Mouse (Mus musculus): ENCODE measurements around the gene H2-DMa.

Gene H2-DMa

DNA sequence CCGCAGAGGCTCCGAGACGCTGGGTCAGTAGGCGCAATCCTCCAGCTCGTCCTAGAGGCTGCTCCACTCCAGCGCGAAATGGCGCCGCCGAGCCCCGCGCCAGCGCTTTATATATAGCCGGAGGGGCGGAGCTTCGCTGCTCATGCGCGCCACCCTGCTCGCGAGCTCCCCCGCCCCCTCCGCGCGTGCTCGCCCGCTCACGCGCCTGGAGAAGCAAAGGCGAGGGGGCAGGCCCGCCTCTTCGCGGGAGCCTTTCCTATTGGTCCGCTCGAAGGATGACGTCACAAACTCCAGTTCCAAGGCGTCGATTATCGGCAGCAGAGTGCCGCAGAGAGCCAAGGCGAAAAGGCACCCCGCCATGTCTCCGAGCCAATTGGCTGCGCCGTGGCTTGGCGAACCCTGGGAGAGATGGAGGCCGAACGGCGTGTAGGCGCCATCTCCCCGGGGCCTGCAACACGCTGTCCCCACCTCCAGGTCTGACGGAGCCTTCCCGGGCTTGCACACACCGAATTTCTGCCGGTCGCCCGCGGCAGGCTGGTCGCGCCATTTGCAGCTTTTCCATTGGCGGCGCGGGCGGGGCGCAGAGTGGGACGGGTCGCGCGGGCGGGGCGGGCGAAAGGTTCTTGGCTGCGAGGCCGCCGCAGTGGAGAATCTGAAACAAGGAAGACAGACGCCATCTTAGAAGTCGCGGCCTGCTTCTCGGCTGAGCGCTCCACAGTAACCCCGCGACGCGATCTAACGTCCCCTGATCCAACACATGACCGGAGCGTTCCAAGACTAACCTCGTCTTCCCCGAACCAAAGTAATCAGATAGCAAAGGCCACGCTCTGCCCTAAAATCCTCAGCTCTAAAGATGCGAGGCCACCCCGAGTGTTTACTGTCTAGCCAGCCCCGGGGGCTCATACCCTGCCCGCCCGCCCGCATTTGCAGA is at the start of gene H2-DMa:
Gene H2-DMa, plus strand, starts transcription at position 293 of the 931 bp plus-strand sequence.
- DNase-seq (ENCODE audit: low spot score) = peak; percentile 98

DNA sequence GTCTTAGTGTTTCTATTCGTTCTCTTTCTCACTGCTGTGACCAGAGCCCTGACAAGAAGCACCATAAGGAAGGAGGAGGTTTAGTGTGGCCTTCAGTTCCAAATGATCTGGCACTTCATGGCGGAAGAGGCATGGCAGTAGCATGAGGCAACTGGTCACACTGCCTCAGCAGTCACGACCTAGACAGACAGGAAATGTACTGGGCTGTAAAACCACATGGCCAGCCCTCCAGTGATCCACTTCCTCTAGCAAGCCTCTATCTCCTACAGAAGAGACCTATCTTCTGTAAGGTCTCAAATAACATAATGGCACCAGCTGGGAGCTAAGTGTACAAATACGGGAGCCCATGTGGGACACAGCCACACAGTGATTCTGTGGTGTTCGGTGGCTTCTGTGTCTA is 47.2 kb upstream of the H2-DMa start:
- no peak for DNase-seq (ENCODE audit: low spot score)

DNA sequence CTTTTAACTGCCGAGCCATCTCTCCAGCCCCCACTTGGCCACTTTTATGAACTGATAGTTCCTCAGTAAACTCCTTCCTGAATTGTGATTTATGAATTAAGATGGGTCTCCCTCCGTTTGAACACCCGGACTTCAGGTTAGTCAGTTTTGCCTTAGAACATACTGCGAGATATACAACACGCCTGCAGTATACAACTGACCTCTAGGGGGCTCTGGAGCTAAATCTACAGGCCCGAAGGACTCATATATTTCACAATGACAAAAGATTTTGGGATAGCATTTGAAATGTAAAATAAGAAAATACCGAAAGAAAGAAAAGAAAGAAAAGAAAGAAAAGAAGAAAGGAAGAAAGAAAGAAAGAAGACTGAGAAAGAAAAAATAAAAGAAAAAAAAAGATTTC is 44.1 kb upstream of the H2-DMa start:
- DNase-seq (ENCODE audit: low spot score) = peak; percentile 58

DNA sequence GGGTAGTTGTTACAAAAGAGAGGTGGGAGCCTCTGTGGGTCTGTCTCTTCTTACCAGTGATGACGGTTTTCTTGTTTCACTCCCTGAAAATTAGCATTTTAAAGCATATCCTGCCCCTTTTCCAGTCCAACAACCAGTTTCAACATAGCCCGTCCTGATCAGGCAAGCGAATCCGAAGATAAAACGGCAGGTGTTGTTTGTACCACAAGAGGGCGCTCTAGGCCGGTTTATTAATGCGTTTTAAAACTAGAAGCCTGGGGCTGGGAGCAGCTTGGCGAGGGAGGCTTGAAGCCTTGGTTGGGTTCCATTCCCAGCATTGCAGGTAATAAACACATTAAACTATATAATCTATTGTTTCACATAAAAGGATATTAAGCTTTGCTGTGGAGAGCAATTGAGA is 41.8 kb upstream of the H2-DMa start:
- peak; percentile 67 for DNase-seq (ENCODE audit: low spot score)

DNA sequence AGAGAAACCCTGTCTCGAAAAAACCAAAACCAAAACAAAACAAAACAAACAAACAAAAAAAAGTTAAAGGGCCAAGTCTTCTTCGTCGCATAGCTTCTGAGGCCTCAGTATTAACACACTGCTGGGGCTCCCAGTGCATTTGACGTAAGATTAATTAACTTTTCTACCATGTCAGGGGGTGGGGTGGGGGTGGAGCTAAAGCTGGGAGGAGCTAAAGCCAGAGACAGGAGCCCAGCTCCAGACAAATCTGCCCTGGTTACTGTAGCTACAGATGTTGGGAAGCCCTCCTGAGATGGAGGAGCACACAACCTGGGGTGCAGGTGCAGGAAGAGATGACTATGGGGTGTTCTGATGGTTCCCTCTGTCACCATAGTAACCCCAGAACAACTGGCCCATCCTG is 41.2 kb upstream of the H2-DMa start:
- no peak for DNase-seq (ENCODE audit: low spot score)

DNA sequence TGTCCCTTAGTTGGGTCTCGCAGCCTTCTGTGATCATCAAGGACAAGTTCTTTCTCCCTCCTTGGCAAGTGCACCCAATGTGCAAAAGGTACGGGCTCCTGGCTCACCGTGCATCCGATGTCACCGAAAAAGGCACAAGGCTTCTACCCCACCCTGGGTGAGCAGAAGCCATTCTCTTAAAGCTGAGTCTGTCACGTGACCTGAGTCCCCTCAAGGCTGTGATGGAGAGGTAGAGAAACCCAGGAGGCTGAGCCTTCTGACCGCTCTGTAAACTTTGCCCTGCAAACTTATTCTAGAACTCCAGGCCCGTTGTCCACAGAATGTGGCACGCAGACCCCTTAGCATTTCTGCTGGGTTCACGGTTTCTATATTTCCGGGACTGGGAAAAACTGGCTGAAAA is 40.3 kb upstream of the H2-DMa start:
- no peak for DNase-seq (ENCODE audit: low spot score)

DNA sequence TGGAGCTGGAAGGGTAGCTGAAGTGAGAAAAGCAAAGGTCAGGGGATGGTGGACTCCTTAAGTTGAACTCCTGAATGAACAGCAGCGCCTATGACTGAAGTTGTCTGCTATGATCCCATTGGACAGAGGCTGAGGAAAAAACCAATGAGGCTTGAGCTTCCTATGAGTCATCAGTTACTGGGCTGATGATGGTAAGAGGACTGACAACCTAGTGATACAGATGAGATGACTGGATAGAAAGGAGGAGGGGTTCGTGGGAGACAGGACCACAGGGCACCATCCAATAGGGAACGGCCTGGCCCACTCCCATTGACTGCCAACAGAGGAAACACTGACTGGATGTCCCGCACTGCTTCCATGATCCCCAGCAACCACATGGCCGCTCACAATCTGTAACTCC is 39.7 kb upstream of the H2-DMa start:
- no peak for DNase-seq (ENCODE audit: low spot score)

DNA sequence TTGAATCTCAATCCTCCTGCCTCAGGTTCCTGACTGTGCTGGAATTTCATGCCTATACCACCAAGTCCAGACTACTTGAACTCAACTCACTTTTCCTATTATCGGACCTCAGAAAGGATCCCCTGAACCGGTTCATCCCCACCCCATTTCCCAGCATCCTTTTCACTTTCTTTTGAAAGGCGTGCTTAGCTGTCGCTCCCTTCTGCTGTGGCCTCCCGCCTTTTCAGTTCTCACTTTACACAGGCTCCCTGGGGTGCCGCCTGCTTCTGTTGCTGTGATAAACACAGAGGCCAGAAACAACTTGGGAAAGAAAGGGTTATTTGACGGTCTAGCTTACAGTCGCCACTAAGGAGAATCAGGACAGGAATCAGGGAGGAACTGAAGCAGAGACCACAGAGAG is 36.2 kb upstream of the H2-DMa start:
- no peak for DNase-seq (ENCODE audit: low spot score)

DNA sequence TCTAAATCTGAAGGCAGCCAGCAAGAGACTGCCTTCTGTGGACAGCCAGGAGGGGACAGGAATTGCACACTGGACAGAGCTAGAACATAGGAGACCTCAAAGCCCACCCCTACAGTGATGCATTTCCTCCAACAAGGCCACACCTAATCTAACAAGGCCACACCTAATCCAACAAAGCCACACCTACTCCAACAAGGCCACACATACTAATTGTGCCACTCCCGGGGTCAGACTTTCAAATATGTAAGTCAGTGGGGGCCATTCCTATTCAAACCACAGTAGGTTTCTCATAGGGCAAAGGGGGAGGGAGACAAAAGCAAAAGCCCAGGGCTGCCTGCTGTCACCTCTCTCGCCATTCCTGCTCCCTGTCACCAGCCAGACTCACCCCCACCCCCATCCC is 32.0 kb upstream of the H2-DMa start:
- DNase-seq (ENCODE audit: low spot score) = no peak

DNA sequence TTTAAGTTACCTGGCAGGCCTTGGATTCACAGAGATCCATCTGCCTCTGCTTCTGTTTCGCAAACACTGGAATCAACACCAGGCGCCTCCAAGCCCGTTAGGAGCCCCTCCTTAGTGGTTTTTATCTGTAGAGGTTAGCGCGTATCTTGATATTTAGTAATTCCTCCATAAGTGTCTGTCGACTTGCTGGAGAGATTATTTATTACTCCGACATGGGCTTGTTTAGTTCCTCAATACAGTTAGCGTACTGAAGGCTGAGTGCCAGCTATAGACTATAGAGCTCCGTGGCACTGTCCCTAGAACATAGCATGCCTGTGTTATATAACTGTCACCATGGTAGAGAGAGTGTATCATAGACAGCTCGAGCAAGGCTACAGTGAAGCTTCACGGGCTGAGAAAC is 31.2 kb upstream of the H2-DMa start:
- DNase-seq (ENCODE audit: low spot score) = no peak

DNA sequence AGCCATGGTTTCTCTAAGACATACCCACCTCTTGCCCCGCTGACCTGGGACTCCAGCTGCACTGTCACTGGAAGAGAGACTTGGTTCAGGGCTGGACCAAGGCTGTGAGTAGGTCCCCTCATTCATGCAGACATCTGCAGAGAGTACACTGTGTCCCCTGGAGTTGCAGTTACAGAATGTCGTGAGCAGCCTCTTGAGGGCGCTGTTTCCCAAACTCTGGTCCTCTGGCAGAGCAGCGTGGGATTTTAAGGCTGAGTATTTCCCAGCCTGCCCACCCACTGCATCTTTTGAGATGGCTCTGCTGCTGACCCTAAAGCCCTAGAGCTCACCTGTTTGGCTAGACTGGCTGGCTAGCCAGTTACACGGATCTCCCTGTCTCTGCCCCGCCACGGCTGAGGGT is 28.4 kb upstream of the H2-DMa start:
- DNase-seq (ENCODE audit: low spot score) = no peak

DNA sequence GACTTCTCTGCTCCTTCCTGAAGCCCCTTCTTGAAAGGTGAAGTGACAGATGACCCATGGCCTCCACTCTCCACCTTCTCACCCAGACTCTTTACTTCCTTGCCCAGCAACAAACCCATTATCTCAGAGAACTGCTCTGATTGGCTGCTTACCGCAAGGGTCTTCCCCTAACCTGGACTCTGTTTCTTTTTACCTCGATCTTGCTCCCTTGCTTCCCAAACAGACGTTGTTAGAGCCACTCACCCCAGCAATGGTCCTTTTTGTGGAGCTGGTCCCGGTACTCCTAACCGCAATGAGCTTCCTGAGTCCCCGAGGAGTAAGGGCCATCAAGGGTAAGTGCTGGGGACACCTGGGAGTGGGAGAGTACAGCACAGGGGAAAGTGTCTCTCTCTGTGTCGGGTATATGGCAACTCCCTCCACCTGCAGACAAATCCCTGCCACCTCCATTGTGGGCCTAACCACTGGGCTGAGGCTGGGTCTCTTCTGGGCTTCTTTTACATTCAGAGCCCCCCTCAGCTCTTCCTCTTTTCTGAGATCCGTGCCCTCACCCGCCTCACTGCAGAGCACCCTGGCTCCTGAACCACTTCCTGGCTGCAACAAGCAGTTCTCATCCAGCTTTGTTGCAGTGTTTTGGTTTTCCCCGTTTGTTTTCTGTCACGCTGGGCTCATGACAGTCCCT is 27.0 kb upstream of the H2-DMa start, which contains the start of gene H2-Oa:
Gene H2-Oa, plus strand, starts transcription at position 144 of the 679 bp plus-strand sequence.
- no peak for DNase-seq (ENCODE audit: low spot score)

DNA sequence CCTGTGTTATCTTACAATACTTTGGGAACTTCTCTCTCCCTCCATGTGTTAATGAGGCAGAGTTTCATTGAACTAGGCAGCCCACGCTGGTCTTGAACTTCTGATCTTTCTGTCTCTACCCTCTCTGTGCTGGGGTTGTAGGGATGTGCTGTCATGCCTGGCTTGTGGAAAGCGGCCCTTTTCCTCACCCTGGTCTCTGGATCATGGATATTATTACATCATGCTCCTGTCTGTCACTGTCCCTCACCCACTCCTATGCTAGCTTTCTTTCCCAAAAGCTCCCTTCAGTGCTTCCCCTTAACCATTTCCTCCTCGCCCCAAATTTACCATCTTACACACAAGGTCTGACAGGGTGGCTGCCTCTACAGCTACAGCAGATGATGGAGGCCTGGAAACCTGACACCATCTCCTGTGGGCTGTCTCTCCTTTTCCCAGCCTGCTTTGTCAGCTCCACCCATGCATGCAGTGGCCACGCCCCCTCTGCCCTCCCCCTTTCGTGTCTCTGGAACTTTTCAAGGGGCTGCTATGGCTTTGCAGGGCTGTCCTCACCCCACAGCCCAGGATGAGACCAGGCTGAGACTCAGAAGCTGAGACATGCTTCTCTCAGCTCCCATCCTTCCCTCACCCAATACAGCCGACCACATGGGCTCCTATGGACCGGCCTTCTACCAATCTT is 26.0 kb upstream of the H2-DMa start:
- no peak for DNase-seq (ENCODE audit: low spot score)

DNA sequence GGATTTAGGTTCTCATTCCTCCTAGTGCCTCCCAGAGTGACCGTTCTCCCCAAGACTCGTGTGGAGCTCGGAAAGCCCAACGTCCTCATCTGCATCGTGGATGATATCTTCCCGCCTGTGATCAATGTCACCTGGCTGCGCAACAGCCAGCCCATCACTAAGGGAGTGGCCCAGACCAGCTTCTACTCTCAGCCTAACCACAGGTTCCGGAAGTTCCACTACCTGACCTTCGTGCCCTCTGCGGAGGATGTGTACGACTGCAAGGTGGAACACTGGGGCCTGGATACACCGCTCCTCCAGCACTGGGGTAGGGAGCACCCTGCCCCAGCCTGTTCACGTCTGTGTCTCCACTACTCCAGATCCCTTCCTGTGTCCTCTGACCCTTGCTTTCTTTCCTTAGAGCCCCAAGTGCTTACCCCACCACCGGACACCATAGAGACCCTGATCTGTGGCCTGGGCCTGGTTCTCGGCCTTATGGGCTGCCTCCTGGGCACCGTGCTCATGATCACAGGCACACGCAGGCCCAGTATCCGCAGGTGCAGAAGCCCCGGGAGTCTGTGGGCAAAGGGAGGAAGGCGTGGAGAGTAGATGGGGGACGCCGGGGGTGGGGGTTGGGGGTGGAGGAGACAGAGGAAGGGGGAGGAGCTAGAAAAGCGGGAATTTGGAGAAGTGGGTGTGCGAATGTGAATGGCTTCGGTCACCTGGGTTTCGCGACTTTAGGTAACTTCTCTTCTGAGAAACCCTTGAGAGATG is 24.9 kb upstream of the H2-DMa start:
- DNase-seq (ENCODE audit: low spot score) = no peak

DNA sequence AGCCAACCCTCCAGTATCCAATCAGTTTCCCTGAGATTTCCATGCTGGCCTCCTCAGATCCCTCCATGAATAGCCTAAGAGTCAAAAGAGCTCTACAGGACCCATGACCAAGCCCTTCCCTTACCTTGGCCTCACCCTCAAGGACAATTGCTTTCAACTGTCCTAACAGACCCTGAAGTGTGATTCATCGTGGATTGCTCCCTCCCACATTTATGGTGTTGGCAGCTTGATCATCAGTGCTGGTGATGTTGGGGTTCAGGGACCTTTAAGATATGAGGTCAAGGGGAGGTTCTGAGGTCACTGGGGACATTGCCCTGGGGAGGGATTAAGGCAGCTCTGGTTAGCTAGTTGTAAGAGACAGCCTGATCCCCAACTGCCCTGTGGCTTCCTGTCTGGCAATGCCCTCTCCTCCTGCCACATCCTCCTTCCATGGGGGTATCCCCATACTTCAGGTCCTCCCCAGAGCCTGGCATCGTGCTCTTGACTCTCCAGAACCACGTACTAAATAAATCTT is 22.8 kb upstream of the H2-DMa start:
- DNase-seq (ENCODE audit: low spot score) = no peak

DNA sequence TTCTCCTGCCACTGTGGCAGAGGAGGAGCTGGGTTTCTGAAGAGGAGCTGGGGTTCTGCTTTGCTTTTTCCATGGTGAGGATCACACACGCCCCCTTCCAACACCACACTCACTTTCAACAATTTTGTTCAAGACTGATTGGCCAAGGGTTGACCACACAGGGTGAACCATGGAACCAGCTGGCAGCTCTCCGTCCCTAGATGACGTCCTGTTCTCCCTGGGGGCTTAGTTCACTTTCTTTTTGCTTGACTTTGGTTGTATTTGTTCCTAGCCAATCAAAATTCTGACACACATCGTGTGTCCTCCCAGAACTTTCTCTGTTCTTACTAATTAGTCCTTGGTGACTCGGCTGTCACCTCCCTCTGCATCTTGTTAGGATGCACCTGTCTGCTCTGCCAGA is 22.1 kb upstream of the H2-DMa start:
- no peak for DNase-seq (ENCODE audit: low spot score)

DNA sequence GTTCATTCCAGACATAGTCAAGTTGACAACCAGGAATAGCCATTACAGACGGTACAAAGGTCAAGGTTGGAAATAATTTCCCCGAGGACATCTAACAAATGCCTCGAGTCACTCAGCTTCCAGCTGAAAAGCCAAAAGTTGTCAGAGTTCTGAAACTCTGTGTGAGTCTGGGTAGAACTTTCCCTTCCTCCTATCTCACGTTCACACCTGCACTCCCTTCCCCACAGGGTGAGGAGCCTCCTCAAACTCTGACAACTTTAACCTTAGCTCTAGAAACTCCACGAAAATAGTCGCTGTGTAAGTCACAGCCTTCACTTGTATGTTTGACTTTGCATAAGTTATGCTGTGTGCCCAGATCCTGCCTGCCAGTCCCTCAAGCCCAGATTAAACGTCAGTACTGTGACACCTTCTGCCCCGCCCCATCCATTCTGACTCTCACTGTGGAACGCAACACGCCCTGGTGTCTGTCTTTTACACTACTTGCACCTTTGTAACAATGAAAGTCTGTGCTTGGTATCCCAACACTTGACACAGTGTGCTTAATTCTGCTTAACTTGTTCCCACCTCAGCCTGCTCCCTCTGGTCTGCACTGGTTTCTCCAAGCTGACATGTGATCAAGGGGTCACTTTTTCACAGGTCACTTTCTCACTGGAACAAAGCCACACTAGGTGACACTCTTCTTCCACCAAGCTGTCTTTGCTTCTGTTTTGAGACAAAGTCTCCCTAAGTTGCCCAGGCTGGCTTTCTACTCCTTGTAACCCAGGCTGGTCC is 20.4 kb upstream of the H2-DMa start:
- no peak for DNase-seq (ENCODE audit: low spot score)

DNA sequence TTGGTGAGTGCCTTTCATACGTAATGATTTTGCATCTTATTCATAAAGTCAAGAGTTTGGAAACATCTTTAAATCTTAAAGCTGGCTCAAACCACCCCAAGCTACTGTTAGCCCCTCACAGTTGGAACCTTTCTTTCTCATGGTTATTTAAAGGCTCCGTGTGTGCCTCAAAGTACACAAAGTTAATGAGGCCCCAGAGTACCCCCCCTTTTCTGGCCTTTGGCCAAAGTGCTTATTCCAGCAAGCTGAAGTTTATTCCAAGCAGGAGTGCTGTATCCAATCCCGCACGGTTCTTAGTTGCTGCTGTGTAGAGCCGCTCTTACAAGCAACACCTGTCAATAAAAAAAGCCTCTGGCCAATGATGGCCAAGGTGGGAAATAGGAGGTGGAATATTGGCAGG is 19.8 kb upstream of the H2-DMa start:
- no peak for DNase-seq (ENCODE audit: low spot score)

DNA sequence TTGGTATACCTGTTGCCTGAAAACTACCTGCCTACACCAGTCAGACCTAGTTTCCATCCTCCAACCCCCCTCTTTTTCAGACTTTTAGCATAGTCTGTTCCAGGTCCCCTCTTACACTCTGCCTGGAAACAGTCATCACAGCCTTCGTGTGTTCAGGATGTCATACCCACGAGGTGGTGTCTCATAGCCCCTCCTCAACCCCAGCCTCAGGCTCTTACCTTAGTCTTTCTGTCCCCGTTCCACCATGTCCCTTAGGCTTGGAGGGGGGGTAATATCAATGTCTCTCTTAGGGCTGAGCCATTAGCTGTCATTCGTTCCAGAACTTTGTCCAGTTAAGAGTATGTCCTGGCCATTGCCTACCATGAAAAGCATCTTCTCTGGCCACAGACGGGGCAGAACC is 18.2 kb upstream of the H2-DMa start:
- no peak for DNase-seq (ENCODE audit: low spot score)

DNA sequence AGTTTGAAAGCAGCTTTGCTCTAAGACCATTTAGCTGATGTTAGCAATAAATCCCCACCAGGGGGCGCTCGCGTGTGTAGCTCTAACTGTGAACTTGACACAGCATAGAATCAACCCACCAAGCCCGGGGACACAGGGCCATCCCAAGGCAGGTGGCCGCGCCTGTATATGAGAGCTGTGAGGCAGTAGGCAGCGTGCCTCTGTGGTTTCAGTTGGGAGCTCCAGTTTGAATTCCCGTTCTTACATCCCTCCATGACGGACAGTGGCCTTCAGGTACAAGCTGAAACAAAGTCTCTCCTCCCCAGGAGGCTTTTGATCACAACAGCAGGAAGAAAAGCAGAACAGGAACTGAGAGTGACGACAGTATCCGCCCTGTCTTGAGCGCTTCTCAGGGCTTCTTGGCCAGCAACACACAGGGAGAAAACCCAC is 17.7 kb upstream of the H2-DMa start:
- peak; percentile 95 for DNase-seq (ENCODE audit: low spot score)

DNA sequence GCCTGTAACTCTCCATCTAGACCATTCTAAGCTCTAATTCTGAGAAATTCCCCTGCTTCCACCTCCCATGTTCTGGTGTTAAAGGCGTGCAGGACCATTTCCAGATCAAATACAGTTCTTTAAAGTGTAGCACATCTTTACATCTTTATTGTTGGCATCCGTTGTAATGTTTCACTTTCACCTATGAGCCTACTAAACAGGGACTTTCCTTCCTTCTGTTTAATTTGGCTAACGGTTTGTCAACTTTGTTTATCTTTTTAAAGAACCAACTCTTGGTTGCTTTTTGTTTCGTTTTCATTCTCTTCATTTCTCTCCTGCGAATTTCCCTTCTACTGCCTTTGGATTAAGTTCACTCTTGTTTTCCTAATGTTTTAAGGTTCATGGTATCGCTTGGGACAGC is 16.5 kb upstream of the H2-DMa start:
- no peak for DNase-seq (ENCODE audit: low spot score)
